2 mouse cellular contexts compared by ENCODE assay signal in genomic region chr19:44282534-44283156, GRCm38 (mm10).
TF ChIP-seq lines count a peak whose summit lies in the region.

No protein-coding gene starts in this region.

TF ChIP-seq in CH12.LX, 34 proteins besides CTCF, POLR2A, EP300 and RAD21 (continued from another document):
- TF ChIP-seq MAZ (IDR thresholded peaks at IDR 0.05; ENCODE audit: low read depth, low read length): peak; percentile 77; the same call in 1 of the 2 replicates
- peak; percentile 55 for TF ChIP-seq MXI1 (IDR thresholded peaks at IDR 0.05; ENCODE audit: low read depth, low read length)
- TF ChIP-seq USF2 (conservative IDR thresholded peaks at IDR 0.05; ENCODE audit: low read depth, low read length): peak; percentile 94
- no peak for TF ChIP-seq ELF1 (IDR thresholded peaks at IDR 0.05; ENCODE audit: low read depth, low read length)
- peak; percentile 40; the same call in 1 of the 2 replicates for TF ChIP-seq TBP (conservative IDR thresholded peaks at IDR 0.05; ENCODE audit: low read depth, low read length)
- no peak for TF ChIP-seq MAFK (IDR thresholded peaks at IDR 0.05; ENCODE audit: insufficient replicate concordance, low read length)
- peak; percentile 58 for TF ChIP-seq CHD2 (IDR thresholded peaks at IDR 0.05; ENCODE audit: low read length)
- no peak for TF ChIP-seq NELFE (IDR thresholded peaks at IDR 0.05; ENCODE audit: low read depth, low read length)
- no peak for TF ChIP-seq JUN (IDR thresholded peaks at IDR 0.05; ENCODE audit: insufficient read depth, low read depth, low read length)
- no peak for TF ChIP-seq ZMIZ1 (IDR thresholded peaks at IDR 0.05; ENCODE audit: low read depth, low read length)
- TF ChIP-seq POLR2AphosphoS2 (IDR thresholded peaks at IDR 0.05; ENCODE audit: low read depth, low read length): no peak
- no peak for TF ChIP-seq PAX5 (IDR thresholded peaks at IDR 0.05; ENCODE audit: low read length)
- peak; percentile 75 for TF ChIP-seq BHLHE40 (IDR thresholded peaks at IDR 0.05; ENCODE audit: low read depth, low read length)
- peak; percentile 95 for TF ChIP-seq MAX (IDR thresholded peaks at IDR 0.05; ENCODE audit: low read length)
- TF ChIP-seq IRF4 (IDR thresholded peaks at IDR 0.05; ENCODE audit: low read depth, low read length): no peak; the same call in 1 of the 2 replicates
- TF ChIP-seq SMC3 (IDR thresholded peaks at IDR 0.05; ENCODE audit: low read depth, low read length): no peak
- no peak for TF ChIP-seq TCF12 (IDR thresholded peaks at IDR 0.05; ENCODE audit: low read depth, low read length)
- TF ChIP-seq MEF2A (IDR thresholded peaks at IDR 0.05; ENCODE audit: borderline replicate concordance, low read depth, low read length): no peak
- TF ChIP-seq MYC (IDR thresholded peaks at IDR 0.05; ENCODE audit: low read depth, low read length): peak; percentile 37; the same call in 1 of the 2 replicates
TF ChIP-seq in CH12.LX: peak in this region for 10.

TF ChIP-seq in MEL, 35 proteins besides CTCF, POLR2A, EP300 and RAD21 (continued from another document):
- TF ChIP-seq USF2 (IDR thresholded peaks at IDR 0.05; ENCODE audit: borderline replicate concordance in 1 of 2, insufficient read depth in 1 of 2, low read depth in 1 of 2, low read length in 2 of 2): peak; percentile 82 to 85
- TF ChIP-seq NRF1 (IDR thresholded peaks at IDR 0.05; ENCODE audit: insufficient read depth, low read depth, low read length, poor library complexity, severe bottlenecking): no peak
- TF ChIP-seq SMC3 (IDR thresholded peaks at IDR 0.05; ENCODE audit: low read depth, low read length): no peak
- peak; percentile 97 for TF ChIP-seq USF1 (IDR thresholded peaks at IDR 0.05; ENCODE audit: low read depth, low read length)
- no peak for TF ChIP-seq KAT2A (conservative IDR thresholded peaks at IDR 0.05; ENCODE audit: low read depth, low read length)
- peak; percentile 40; the same call in 1 of the 2 replicates for TF ChIP-seq ETS1 (IDR thresholded peaks at IDR 0.05; ENCODE audit: low read depth, low read length)
- no peak for TF ChIP-seq SIN3A (IDR thresholded peaks at IDR 0.05; ENCODE audit: low read length)
- TF ChIP-seq BHLHE40 (IDR thresholded peaks at IDR 0.05; ENCODE audit: borderline replicate concordance, low read depth, low read length): peak; percentile 41; the same call in 1 of the 2 replicates
